Mouse (Mus musculus) kidney, adult 2 months (tissue): ENCODE measurements around the gene Dnajc13.

Experiments
- CTCF ChIP-seq: fragments of 200-500 bp; conservative IDR thresholded peaks from 2 replicates; pipeline ENCODE4 v1.5.1; 2011; ENCODE audit warnings: low read depth, mild to moderate bottlenecking, control low read depth, low read length, moderate library complexity, mixed read lengths; ENCODE audit not compliant: insufficient read depth, insufficient read length
- POLR2A ChIP-seq: fragments of 200-500 bp; IDR thresholded peaks from one replicate; pipeline ENCODE4 v1.6.1; 2011; ENCODE audit warnings: low read depth, low read length, control low read depth

- no peak for TF ChIP-seq POLR2A
- no peak for TF ChIP-seq CTCF
Observed at GRCm38 (mm10) chr9:104102301-104102700, 160.4 kb downstream of the Dnajc13 start.
